Mouse (Mus musculus) MEL (cell line): ENCODE data around the gene Mpp2.

Experiments
- BHLHE40 ChIP-seq: IDR thresholded peaks from 2 replicates; pipeline ENCODE4 v1.6.1; 2012; ENCODE audit warnings: low read depth, mild to moderate bottlenecking, inconsistent platforms, low read length, improper control_type of control experiment, borderline replicate concordance
- CTCF ChIP-seq, 3 experiments: IDR thresholded peaks in 2 of 3; conservative IDR thresholded peaks in 1 of 3; 2 replicates each; pipeline ENCODE4 v1.5.1; 2011 to 2012; ENCODE audit warnings: low read length in 3 of 3, low read depth in 2 of 3, mild to moderate bottlenecking in 2 of 3, improper control_type of control experiment in 1 of 3, inconsistent platforms in 1 of 3, mixed read lengths in 1 of 3, moderate library complexity in 1 of 3; ENCODE audit not compliant: control insufficient read depth in 1 of 3, insufficient read depth in 1 of 3, poor library complexity in 1 of 3, severe bottlenecking in 1 of 3
- E2F4 ChIP-seq: IDR thresholded peaks from 2 replicates; pipeline ENCODE4 v1.6.1; 2011; ENCODE audit warnings: low read depth, low read length, improper control_type of control experiment, borderline replicate concordance
- EP300 ChIP-seq, 2 experiments: IDR thresholded peaks; 2 replicates each; pipeline ENCODE4 v1.6.1; 2011; ENCODE audit warnings: improper control_type of control experiment in 2 of 2, low read length in 2 of 2, low read depth in 1 of 2, mild to moderate bottlenecking in 1 of 2
- HCFC1 ChIP-seq: IDR thresholded peaks from 2 replicates; pipeline ENCODE4 v1.6.1; 2012; ENCODE audit warnings: low read depth, mild to moderate bottlenecking, inconsistent platforms, low read length, improper control_type of control experiment, moderate library complexity
- MAX ChIP-seq: IDR thresholded peaks from 2 replicates; pipeline ENCODE4 v1.6.1; 2011; ENCODE audit warnings: low read length, improper control_type of control experiment
- MEF2A ChIP-seq: IDR thresholded peaks from 2 replicates; pipeline ENCODE4 v1.6.1; 2014; ENCODE audit warnings: low read depth, mild to moderate bottlenecking, inconsistent platforms, low read length, improper control_type of control experiment; ENCODE audit not compliant: poor library complexity, insufficient replicate concordance, severe bottlenecking; ENCODE audit errors: extremely low read depth
- MYC ChIP-seq: IDR thresholded peaks from 2 replicates; pipeline ENCODE4 v1.6.1; 2011; ENCODE audit warnings: low read depth, mild to moderate bottlenecking, low read length, improper control_type of control experiment, moderate library complexity
- NRF1 ChIP-seq: IDR thresholded peaks from 2 replicates; pipeline ENCODE4 v1.6.1; 2014; ENCODE audit warnings: low read depth, mild to moderate bottlenecking, inconsistent platforms, low read length, improper control_type of control experiment, moderate library complexity; ENCODE audit not compliant: poor library complexity, insufficient read depth, severe bottlenecking
- POLR2A ChIP-seq, 2 experiments: IDR thresholded peaks; 2 replicates each; pipeline ENCODE4 v1.6.1; 2011 to 2012; ENCODE audit warnings: low read length in 2 of 2, mild to moderate bottlenecking in 2 of 2, control low read depth in 1 of 2, improper control_type of control experiment in 1 of 2, low read depth in 1 of 2, moderate library complexity in 1 of 2; ENCODE audit not compliant: control insufficient read depth in 1 of 2, insufficient read depth in 1 of 2, poor library complexity in 1 of 2
- TBP ChIP-seq: IDR thresholded peaks from 2 replicates; pipeline ENCODE4 v1.8.0; 2011; ENCODE audit warnings: low read depth, low read length, improper control_type of control experiment

GRCm38 (mm10) chr11:102036336-102036735, 52.0 kb downstream of the Mpp2 start:
- TF ChIP-seq MEF2A = no peak
- TF ChIP-seq NRF1 = no peak
- no peak for TF ChIP-seq MAX
- no peak for TF ChIP-seq E2F4
- no peak for TF ChIP-seq MYC
- no peak for TF ChIP-seq BHLHE40
- TF ChIP-seq CTCF (IDR thresholded peaks at IDR 0.05 in 2 of 3, conservative IDR thresholded peaks at IDR 0.05 in 1 of 3; ENCODE audit: control insufficient read depth in 1 of 3, insufficient read depth in 1 of 3, low read depth in 2 of 3, low read length in 3 of 3, poor library complexity in 1 of 3, severe bottlenecking in 1 of 3) = no peak
- TF ChIP-seq TBP = no peak
- TF ChIP-seq POLR2A (IDR thresholded peaks at IDR 0.05; ENCODE audit: control insufficient read depth in 1 of 2, insufficient read depth in 1 of 2, low read depth in 1 of 2, low read length in 2 of 2, poor library complexity in 1 of 2) = no peak
- TF ChIP-seq HCFC1 = no peak
- no peak for TF ChIP-seq EP300 (IDR thresholded peaks at IDR 0.05; ENCODE audit: low read depth in 1 of 2, low read length in 2 of 2)
